Mouse (Mus musculus) stomach, embryonic 16.5 days (tissue): ENCODE results near the gene Mical2. TPM values are rescaled to one million over a fixed set of nuclear protein-coding genes. Genes with fewer than 3 reads are reported as not detected.

Source experiments
- ATAC-seq: fragments of 200-750 bp; cut with Nextera tagmentation; 2 replicates; pipeline ENCODE4 v1.8.0; 2017; ENCODE audit warnings: moderate number of reproducible peaks, moderate TSS enrichment; ENCODE audit not compliant: insufficient read depth, low FRiP score
- H3K27ac ChIP-seq: fragments of 300-500 bp; sonication (generic); 2 replicates; pipeline ENCODE4 v1.5.1; 2014; ENCODE audit warnings: low read length
- H3K27me3 ChIP-seq: fragments of 300-500 bp; sonication (generic); 2 replicates; pipeline ENCODE4 v1.6.1; 2014; ENCODE audit warnings: low read length, control low read depth, mixed read lengths; ENCODE audit not compliant: control insufficient read depth, insufficient read depth
- H3K36me3 ChIP-seq: fragments of 300-500 bp; sonication (generic); 2 replicates; pipeline ENCODE4 v1.6.1; 2014; ENCODE audit warnings: low read length; ENCODE audit not compliant: control insufficient read depth, insufficient read depth
- H3K4me1 ChIP-seq: fragments of 300-500 bp; sonication (generic); 2 replicates; pipeline ENCODE4 v1.6.1; 2014; ENCODE audit warnings: low read length, control low read depth, mixed read lengths; ENCODE audit not compliant: control insufficient read depth, insufficient read depth
- H3K4me2 ChIP-seq: fragments of 300-500 bp; sonication (generic); 2 replicates; pipeline ENCODE4 v1.6.1; 2014; ENCODE audit warnings: low read depth, low read length, mixed read lengths
- H3K4me3 ChIP-seq: fragments of 300-500 bp; sonication (generic); replicated peaks from 2 replicates; pipeline ENCODE4 v1.5.1; 2014; ENCODE audit warnings: mild to moderate bottlenecking, low read length
- H3K9ac ChIP-seq: fragments of 300-500 bp; sonication (generic); 2 replicates; pipeline ENCODE4 v1.6.1; 2014; ENCODE audit warnings: low read length
- H3K9me3 ChIP-seq: fragments of 300-500 bp; sonication (generic); replicated peaks from 2 replicates; pipeline ENCODE4 v1.6.1; 2016; ENCODE audit warnings: low read length, control low read depth; ENCODE audit not compliant: control insufficient read depth
- WGBS: fragments of 180-500 bp; shearing (Covaris S2); extraction: QIAGEN DNeasy Blood & Tissue Kit; methylation state at CpG from one replicate; pipeline ENCODE4 v1.1.7; 2014; 5-methylcytosine and 5-hydroxymethylcytosine counted together
- polyA plus RNA-seq: library from polyadenylated mRNA; unstranded; fragments of >200 nt; fragmentation: Nextera tagmentation; extraction: Ambion mirVana; gene quantifications from 2 replicates; pipeline ENCODE4 v1.2.1, GENCODE M21; 2015

The Mical2 gene
- polyA plus RNA-seq, 1 experiment from 2014 or later = 13.2 TPM

DNA sequence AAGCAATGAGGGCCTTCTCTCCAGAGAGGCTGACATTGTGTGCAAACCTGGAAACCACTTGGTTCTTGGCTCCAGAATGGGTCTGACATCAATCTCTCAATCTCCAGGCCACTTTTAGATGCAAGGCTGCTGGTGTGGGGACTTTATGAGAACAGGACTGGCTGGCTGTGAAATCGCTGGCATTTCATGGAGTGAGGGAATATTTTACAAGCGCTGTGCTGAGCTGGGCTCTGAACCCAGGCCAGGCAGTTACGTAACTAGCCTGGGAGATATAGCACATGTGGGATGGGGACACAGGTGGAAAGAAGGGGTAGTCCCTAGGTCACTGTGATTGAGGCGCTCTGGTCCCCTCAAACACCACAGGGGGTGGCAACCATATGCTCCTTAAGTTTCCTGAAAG lies 33.4 kb upstream of the Mical2 start:
- H3K4me1 ChIP-seq = peaks cover 18% of the 10 kb centered on the region
- H3K4me2 ChIP-seq = no peak overlapping the region
- WGBS = 84% methylated on average over 4 of the region's 4 CpGs
- no peak overlapping the region for H3K27ac ChIP-seq
- no peaks in the 10 kb centered on the region for H3K27me3 ChIP-seq
- ATAC-seq = no peak
- H3K4me3 ChIP-seq = no peak overlapping the region
- no peaks in the 10 kb centered on the region for H3K9me3 ChIP-seq
- H3K36me3 ChIP-seq = no peaks in the 10 kb centered on the region
- H3K9ac ChIP-seq = no peak overlapping the region

DNA sequence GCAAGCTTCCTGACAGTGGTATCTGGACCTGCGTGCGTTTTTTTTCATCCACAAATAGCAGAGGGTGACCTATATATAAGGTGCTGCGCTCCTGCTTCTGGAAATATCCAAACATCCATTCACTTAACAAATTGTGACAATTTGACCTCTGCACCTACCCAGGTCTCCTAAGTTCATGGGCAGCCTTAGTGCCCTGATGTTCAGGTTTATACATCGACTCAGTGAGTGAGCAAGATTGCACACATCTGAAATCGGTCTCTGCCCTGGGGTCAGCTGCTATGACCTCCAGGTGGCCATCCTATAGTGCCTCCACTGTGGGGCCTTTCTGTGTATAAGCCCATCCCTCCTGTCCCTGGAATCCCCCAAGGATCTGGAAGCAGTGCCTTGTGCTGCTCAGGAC lies 32.9 kb upstream of the Mical2 start:
- H3K27ac ChIP-seq = no peak overlapping the region
- no peak for ATAC-seq
- H3K27me3 ChIP-seq = no peaks in the 10 kb centered on the region
- 74% methylated on average over 5 of the region's 5 CpGs for WGBS
- H3K4me1 ChIP-seq = peaks cover 12% of the 10 kb centered on the region
- no peak overlapping the region for H3K4me3 ChIP-seq
- no peaks in the 10 kb centered on the region for H3K36me3 ChIP-seq
- no peaks in the 10 kb centered on the region for H3K9me3 ChIP-seq
- H3K4me2 ChIP-seq = no peak overlapping the region
- no peak overlapping the region for H3K9ac ChIP-seq

DNA sequence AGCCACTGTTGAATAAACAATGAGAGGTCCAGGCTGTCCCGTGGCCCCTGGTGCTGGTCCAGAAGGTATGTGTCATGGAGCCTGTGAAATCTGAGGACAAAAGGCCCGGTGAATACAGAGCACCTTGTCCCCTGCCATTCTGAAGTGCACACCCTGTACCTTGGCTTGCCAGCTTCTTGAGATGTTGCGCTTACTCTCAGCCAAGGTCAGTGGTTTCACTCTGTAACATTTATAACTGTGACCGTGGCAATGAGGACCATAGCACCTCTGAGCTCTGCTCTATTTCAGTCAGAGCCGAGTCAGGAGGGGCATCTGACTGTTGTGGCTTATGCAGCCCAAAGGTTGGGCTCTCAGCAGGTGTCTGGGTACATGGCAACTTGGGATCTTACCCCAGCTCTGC lies 31.4 kb upstream of the Mical2 start:
- H3K27me3 ChIP-seq = no peaks in the 10 kb centered on the region
- 69% methylated on average over 5 of the region's 5 CpGs for WGBS
- ATAC-seq = no peak
- H3K9me3 ChIP-seq = no peaks in the 10 kb centered on the region
- H3K36me3 ChIP-seq = no peaks in the 10 kb centered on the region
- H3K4me3 ChIP-seq = no peak overlapping the region
- H3K27ac ChIP-seq = no peak overlapping the region
- H3K4me2 ChIP-seq = no peak overlapping the region
- no peaks in the 10 kb centered on the region for H3K4me1 ChIP-seq
- no peak overlapping the region for H3K9ac ChIP-seq

DNA sequence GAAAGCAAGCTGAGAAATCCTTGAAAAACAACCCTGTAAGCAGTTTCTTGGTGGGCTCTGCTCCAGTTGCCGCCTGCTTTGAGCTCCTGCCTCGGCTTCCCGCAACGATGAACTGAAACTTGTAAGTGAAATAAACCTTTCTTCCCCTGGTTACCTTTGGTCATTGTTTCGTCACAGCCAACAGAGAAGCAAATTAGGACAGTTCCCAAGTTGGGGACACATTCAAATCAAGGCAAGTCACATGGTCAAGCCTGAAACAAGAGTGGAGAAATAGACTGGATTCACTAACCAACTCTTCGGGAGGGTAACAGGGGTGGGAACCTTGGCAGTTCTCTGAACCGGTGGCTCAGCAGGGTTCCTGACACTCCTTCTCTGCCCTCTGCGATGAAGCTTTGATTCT lies 28.2 kb upstream of the Mical2 start:
- Histone ChIP-seq H3K4me2 (no peak overlapping the region), H3K27ac (no peak overlapping the region), H3K4me3 (no peak overlapping the region), H3K4me1 (0 out of 2 replicates have a peak, but pooled peaks cover 2% of the 10 kb centered on the region), H3K9ac (no peak overlapping the region), H3K27me3 (no peaks in the 10 kb centered on the region), H3K9me3 (no peaks in the 10 kb centered on the region), H3K36me3 (no peaks in the 10 kb centered on the region)
- 73% methylated on average over 8 of the region's 8 CpGs for WGBS
- ATAC-seq = no peak

DNA sequence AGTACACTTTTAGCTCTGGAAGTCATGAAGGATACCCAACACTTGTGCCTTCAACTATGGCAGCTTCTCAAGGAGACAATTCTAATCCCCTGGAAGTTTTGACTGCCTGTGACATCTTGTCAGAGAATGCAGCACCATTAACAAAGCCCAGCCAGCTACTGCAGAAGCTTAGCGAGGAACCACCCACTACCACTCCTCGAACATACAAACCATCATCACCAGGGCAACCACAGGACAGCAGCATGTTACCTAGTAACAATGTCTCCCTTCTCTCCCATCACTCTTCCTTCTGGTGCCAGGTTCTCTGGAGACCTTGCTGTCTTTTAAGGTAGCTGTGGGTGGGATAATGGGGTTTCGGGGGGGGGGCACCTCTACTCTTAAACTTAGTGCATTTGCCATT lies 26.3 kb upstream of the Mical2 start:
- H3K4me1 ChIP-seq = peaks cover 12% of the 10 kb centered on the region
- H3K27ac ChIP-seq = no peak overlapping the region
- H3K27me3 ChIP-seq = no peaks in the 10 kb centered on the region
- ATAC-seq = no peak
- no peak overlapping the region for H3K4me3 ChIP-seq
- H3K4me2 ChIP-seq = no peak overlapping the region
- WGBS = 62% methylated on average over 3 of the region's 3 CpGs
- no peaks in the 10 kb centered on the region for H3K9me3 ChIP-seq
- H3K36me3 ChIP-seq = no peaks in the 10 kb centered on the region
- no peak overlapping the region for H3K9ac ChIP-seq

DNA sequence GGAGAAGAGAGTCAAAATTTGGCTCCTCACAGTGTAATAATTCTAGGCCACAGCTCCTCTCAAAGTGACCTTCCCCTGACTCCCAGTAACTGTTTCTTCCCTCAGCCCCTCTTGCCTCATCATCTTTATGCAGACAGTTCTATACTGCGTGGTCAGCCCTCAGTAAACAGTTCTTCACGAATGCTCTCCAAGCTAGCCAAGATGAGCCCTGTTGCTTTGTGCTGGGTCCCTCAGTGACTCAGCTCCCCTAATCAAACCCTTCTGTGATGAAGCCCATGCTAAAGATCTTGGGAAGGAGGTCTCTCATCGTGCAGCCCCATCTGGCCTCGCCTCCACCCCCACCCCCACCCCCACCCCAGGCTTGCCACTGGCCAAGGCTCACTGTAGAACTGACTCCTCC lies 24.9 kb upstream of the Mical2 start:
- 43% methylated on average over 4 of the region's 4 CpGs for WGBS
- H3K9ac ChIP-seq = no peak overlapping the region
- no peaks in the 10 kb centered on the region for H3K9me3 ChIP-seq
- peaks cover 20% of the 10 kb centered on the region for H3K4me1 ChIP-seq
- no peaks in the 10 kb centered on the region for H3K36me3 ChIP-seq
- ATAC-seq = no peak
- no peaks in the 10 kb centered on the region for H3K27me3 ChIP-seq
- no peak overlapping the region for H3K4me3 ChIP-seq
- H3K4me2 ChIP-seq = no peak overlapping the region
- H3K27ac ChIP-seq = no peak overlapping the region

DNA sequence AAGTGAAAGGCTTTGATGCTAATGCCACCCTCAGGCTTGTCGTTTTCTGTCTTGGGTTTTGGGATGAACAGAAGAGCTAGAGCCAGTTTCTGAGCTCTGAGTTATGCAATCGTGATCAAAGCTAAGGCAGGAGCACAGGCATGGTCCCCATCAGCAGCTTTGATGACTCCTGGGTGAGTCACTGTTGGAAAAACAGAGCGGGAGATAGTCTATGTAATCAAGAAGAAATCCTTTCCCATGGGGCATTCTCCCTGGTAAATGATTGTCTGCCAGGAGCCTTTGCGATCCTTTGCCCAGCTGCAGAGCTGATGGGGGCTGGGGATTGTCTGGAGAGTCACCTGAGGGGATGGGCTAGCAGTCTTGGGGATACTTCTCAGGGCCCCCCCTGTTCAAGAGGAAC lies 23.5 kb upstream of the Mical2 start:
- Histone ChIP-seq H3K4me3 (no peak overlapping the region), H3K27ac (peak overlapping the region; percentile 54; the same call in 1 of the 2 replicates), H3K9me3 (no peaks in the 10 kb centered on the region), H3K36me3 (no peaks in the 10 kb centered on the region), H3K4me2 (no peak overlapping the region), H3K4me1 (peaks cover 20% of the 10 kb centered on the region), H3K9ac (no peak overlapping the region), H3K27me3 (no peaks in the 10 kb centered on the region)
- peak; percentile 46; the same call in 1 of the 2 replicates for ATAC-seq
- WGBS = 31% methylated on average over 4 of the region's 4 CpGs

DNA sequence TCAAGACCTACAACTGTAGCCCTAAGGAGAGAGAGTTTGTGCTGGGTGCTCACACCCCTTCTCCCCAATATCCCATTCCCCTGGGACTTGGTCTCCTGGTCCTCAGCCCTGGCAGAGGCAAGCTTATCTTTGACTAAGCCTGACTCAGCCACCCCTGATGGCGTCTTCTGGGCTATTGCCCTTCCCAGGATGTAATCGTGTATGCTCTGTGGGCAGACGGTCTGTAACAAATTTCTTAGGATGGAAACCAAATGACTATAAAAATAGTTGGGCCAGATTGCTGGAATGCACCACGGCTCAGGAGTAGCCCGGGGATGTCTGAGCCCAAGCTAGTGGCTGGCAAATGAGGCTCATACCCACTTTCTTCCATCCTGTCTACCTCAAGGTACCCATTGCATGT lies 22.8 kb upstream of the Mical2 start:
- H3K9ac ChIP-seq = no peak overlapping the region
- no peak overlapping the region for H3K27ac ChIP-seq
- no peaks in the 10 kb centered on the region for H3K27me3 ChIP-seq
- peaks cover 20% of the 10 kb centered on the region for H3K4me1 ChIP-seq
- no peaks in the 10 kb centered on the region for H3K36me3 ChIP-seq
- H3K9me3 ChIP-seq = no peaks in the 10 kb centered on the region
- H3K4me3 ChIP-seq = no peak overlapping the region
- ATAC-seq = no peak
- H3K4me2 ChIP-seq = no peak overlapping the region
- 81% methylated on average over 5 of the region's 5 CpGs for WGBS

DNA sequence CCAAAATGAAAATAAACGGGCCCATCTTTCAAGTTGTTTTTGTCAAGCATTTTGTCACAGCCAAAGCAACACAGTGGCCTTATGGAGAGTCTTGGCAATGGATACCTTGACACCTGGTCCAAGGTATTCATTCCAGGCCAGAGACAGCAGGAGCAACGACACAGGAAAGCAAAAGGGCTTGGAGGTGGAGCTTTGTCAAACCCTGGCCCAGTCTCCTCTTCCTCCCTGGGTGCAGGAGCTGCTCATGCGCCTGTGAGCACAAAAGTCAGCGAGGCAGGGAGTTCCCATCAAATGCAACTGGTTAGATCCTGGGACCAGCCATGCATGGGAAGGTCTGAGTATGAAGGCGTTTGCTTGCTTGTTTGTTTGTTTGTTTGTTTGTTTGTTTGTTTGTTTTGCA lies 21.7 kb upstream of the Mical2 start:
- Histone ChIP-seq H3K4me2 (no peak overlapping the region), H3K9me3 (no peaks in the 10 kb centered on the region), H3K27ac (peak overlapping the region; percentile 82), H3K9ac (no peak overlapping the region), H3K27me3 (no peaks in the 10 kb centered on the region), H3K4me1 (peaks cover 24% of the 10 kb centered on the region), H3K36me3 (no peaks in the 10 kb centered on the region), H3K4me3 (no peak overlapping the region)
- 61% methylated on average over 5 of the region's 5 CpGs for WGBS
- ATAC-seq = no peak
